Mouse (Mus musculus) megakaryocyte, embryonic 14.5 days (primary cell): ENCODE data around the gene Slc22a12.

Experiments
- FLI1 ChIP-seq: IDR thresholded peaks from 2 replicates; pipeline ENCODE4 v1.6.1; 2012; ENCODE audit warnings: low read length, inconsistent platforms, mixed read lengths
- GATA1 ChIP-seq: IDR thresholded peaks from 3 replicates; pipeline ENCODE4 v1.6.1; 2012; ENCODE audit warnings: mixed read lengths, low read length, inconsistent platforms, borderline replicate concordance

GRCm38 (mm10) chr19:6542367-6543034 is at the start of gene Slc22a12:
- TF ChIP-seq GATA1 (no peak), FLI1 (no peak)
